Mouse (Mus musculus): ENCODE measurements around the gene Trpc7.

Trpc7 gene

GRCm38 (mm10) chr13:56794441-56794840 lies 101.4 kb downstream of the Trpc7 start:
- no peak for ATAC-seq (ENCODE audit: insufficient number of reproducible peaks, low FRiP score, low TSS enrichment)

GRCm38 (mm10) chr13:56792844-56793243 lies 102.9 kb downstream of the Trpc7 start:
- ATAC-seq (ENCODE audit: insufficient number of reproducible peaks, low FRiP score, low TSS enrichment) = no peak

- ATAC-seq (ENCODE audit: insufficient number of reproducible peaks, low FRiP score, low TSS enrichment) = no peak
Measured at GRCm38 (mm10) chr13:56790683-56791082, 105.1 kb downstream of the Trpc7 start.

- no peak for ATAC-seq (ENCODE audit: insufficient number of reproducible peaks, low FRiP score, low TSS enrichment)
Measured at GRCm38 (mm10) chr13:56782621-56783020, 113.2 kb downstream of the Trpc7 start.

- no peak for ATAC-seq (ENCODE audit: insufficient number of reproducible peaks, low FRiP score, low TSS enrichment)
Measured at GRCm38 (mm10) chr13:56781697-56782096, 114.1 kb downstream of the Trpc7 start.

GRCm38 (mm10) chr13:56780746-56781469 lies 114.9 kb downstream of the Trpc7 start:
- ATAC-seq (ENCODE audit: insufficient number of reproducible peaks, low FRiP score, low TSS enrichment) = no peak

GRCm38 (mm10) chr13:56774304-56774703 lies 121.5 kb downstream of the Trpc7 start:
- ATAC-seq (ENCODE audit: insufficient number of reproducible peaks, low FRiP score, low TSS enrichment) = no peak

- ATAC-seq (ENCODE audit: insufficient number of reproducible peaks, low FRiP score, low TSS enrichment) = no peak
Measured at GRCm38 (mm10) chr13:56773262-56773870, 122.4 kb downstream of the Trpc7 start.

GRCm38 (mm10) chr13:56772592-56772991 lies 123.2 kb downstream of the Trpc7 start:
- no peak for ATAC-seq (ENCODE audit: insufficient number of reproducible peaks, low FRiP score, low TSS enrichment)

GRCm38 (mm10) chr13:56770786-56771185 lies 125.0 kb downstream of the Trpc7 start:
- ATAC-seq (ENCODE audit: insufficient number of reproducible peaks, low FRiP score, low TSS enrichment) = no peak

GRCm38 (mm10) chr13:56770136-56770578 lies 125.6 kb downstream of the Trpc7 start:
- ATAC-seq (ENCODE audit: insufficient number of reproducible peaks, low FRiP score, low TSS enrichment) = no peak

- ATAC-seq (ENCODE audit: insufficient number of reproducible peaks, low FRiP score, low TSS enrichment) = no peak
Measured at GRCm38 (mm10) chr13:56769431-56769830, 126.4 kb downstream of the Trpc7 start.

GRCm38 (mm10) chr13:56766211-56766610 lies 129.6 kb downstream of the Trpc7 start:
- no peak for ATAC-seq (ENCODE audit: insufficient number of reproducible peaks, low FRiP score, low TSS enrichment)

- no peak for ATAC-seq (ENCODE audit: insufficient number of reproducible peaks, low FRiP score, low TSS enrichment)
Measured at GRCm38 (mm10) chr13:56765284-56766032, 130.3 kb downstream of the Trpc7 start.

- no peak for ATAC-seq (ENCODE audit: insufficient number of reproducible peaks, low FRiP score, low TSS enrichment)
Measured at GRCm38 (mm10) chr13:56762446-56763229, 133.2 kb downstream of the Trpc7 start.

- ATAC-seq (ENCODE audit: insufficient number of reproducible peaks, low FRiP score, low TSS enrichment) = peak; percentile 72
Measured at GRCm38 (mm10) chr13:56758492-56758891, 137.3 kb downstream of the Trpc7 start.

GRCm38 (mm10) chr13:56757201-56757600 lies 138.6 kb downstream of the Trpc7 start:
- ATAC-seq (ENCODE audit: insufficient number of reproducible peaks, low FRiP score, low TSS enrichment) = no peak

GRCm38 (mm10) chr13:56755871-56756270 lies 139.9 kb downstream of the Trpc7 start:
- ATAC-seq (ENCODE audit: insufficient number of reproducible peaks, low FRiP score, low TSS enrichment) = no peak

GRCm38 (mm10) chr13:56753192-56753951 lies 142.4 kb downstream of the Trpc7 start, which contains the start of gene Gm45623:
Gm45623 (minus strand) TSS chr13:56753827.
- ATAC-seq (ENCODE audit: insufficient number of reproducible peaks, low FRiP score, low TSS enrichment) = no peak
